Mouse (Mus musculus): ENCODE results near the gene Nek6. TPM values are rescaled to one million over a fixed set of nuclear protein-coding genes. Genes with fewer than 3 reads are reported as not detected.

The Nek6 gene
- polyA plus RNA-seq, 1 experiment from 2014 or later, result 85.8 TPM

- H3K9me3 ChIP-seq, result no peaks in the 10 kb centered on the region
- 91% methylated on average over 2 of the region's 2 CpGs for WGBS
- no peak overlapping the region for H3K27ac ChIP-seq (replicated peaks)
- H3K4me3 ChIP-seq, result no peak overlapping the region
- no peaks in the 10 kb centered on the region for H3K27me3 ChIP-seq (replicated peaks; ENCODE audit: low read depth, poor library complexity, severe bottlenecking)
- H3K36me3 ChIP-seq (replicated peaks), result peaks cover 90% of the 10 kb centered on the region
- H3K4me1 ChIP-seq, result peaks cover 8% of the 10 kb centered on the region
- DNase-seq (ENCODE audit: low spot score), result no peak
These were observed 63.3 kb downstream of the Nek6 start for GRCm38 (mm10) chr2:38574697-38575096.

GRCm38 (mm10) chr2:38578602-38579521, 67.4 kb downstream of the Nek6 start:
- no peak overlapping the region for H3K4me3 ChIP-seq
- peaks cover 11% of the 10 kb centered on the region for H3K4me1 ChIP-seq
- DNase-seq (ENCODE audit: low spot score), result no peak
- peaks cover 86% of the 10 kb centered on the region for H3K36me3 ChIP-seq (replicated peaks)
- 75% methylated on average over 13 of the region's 13 CpGs for WGBS
- H3K27ac ChIP-seq (replicated peaks), result peak overlapping the region; percentile 8; the same call in 1 of the 2 replicates
- H3K27me3 ChIP-seq (replicated peaks; ENCODE audit: low read depth, poor library complexity, severe bottlenecking), result no peaks in the 10 kb centered on the region
- no peaks in the 10 kb centered on the region for H3K9me3 ChIP-seq

- H3K4me1 ChIP-seq, result peaks cover 18% of the 10 kb centered on the region
- no peaks in the 10 kb centered on the region for H3K9me3 ChIP-seq
- H3K36me3 ChIP-seq (replicated peaks), result peaks cover 85% of the 10 kb centered on the region
- no peak overlapping the region for H3K4me3 ChIP-seq
- WGBS, result 71% methylated on average over 1 of the region's 1 CpGs
- no peak for DNase-seq (ENCODE audit: low spot score)
- H3K27ac ChIP-seq (replicated peaks), result no peak overlapping the region; the same call in 1 of the 2 replicates
- no peaks in the 10 kb centered on the region for H3K27me3 ChIP-seq (replicated peaks; ENCODE audit: low read depth, poor library complexity, severe bottlenecking)
These were observed 68.1 kb downstream of the Nek6 start for GRCm38 (mm10) chr2:38579528-38579927.

- Histone ChIP-seq H3K27me3 (replicated peaks; ENCODE audit: low read depth, poor library complexity, severe bottlenecking) (no peaks in the 10 kb centered on the region), H3K36me3 (replicated peaks) (peaks cover 90% of the 10 kb centered on the region), H3K27ac (replicated peaks) (peak overlapping the region; percentile 69; the same call in 1 of the 2 replicates), H3K9me3 (no peaks in the 10 kb centered on the region), H3K4me3 (no peak overlapping the region), H3K4me1 (peaks cover 31% of the 10 kb centered on the region)
- no peak for DNase-seq (ENCODE audit: low spot score)
- 91% methylated on average over 2 of the region's 2 CpGs for WGBS
These were observed 72.5 kb downstream of the Nek6 start for GRCm38 (mm10) chr2:38583982-38584381.

- Histone ChIP-seq H3K4me3 (no peak overlapping the region), H3K36me3 (replicated peaks) (peaks cover 90% of the 10 kb centered on the region), H3K4me1 (peaks cover 26% of the 10 kb centered on the region), H3K27me3 (replicated peaks; ENCODE audit: low read depth, poor library complexity, severe bottlenecking) (no peaks in the 10 kb centered on the region), H3K9me3 (no peaks in the 10 kb centered on the region), H3K27ac (replicated peaks) (peak overlapping the region; percentile 69)
- DNase-seq (ENCODE audit: low spot score), result peak; percentile 40
- 43% methylated on average over 13 of the region's 13 CpGs for WGBS
These were observed 73.3 kb downstream of the Nek6 start for GRCm38 (mm10) chr2:38584514-38585378.

- Histone ChIP-seq H3K36me3 (replicated peaks) (peaks cover 90% of the 10 kb centered on the region), H3K27me3 (replicated peaks; ENCODE audit: low read depth, poor library complexity, severe bottlenecking) (no peaks in the 10 kb centered on the region), H3K27ac (replicated peaks) (peak overlapping the region; percentile 69; the same call in 1 of the 2 replicates), H3K4me3 (no peak overlapping the region), H3K4me1 (peaks cover 26% of the 10 kb centered on the region), H3K9me3 (no peaks in the 10 kb centered on the region)
- WGBS, result 42% methylated on average over 5 of the region's 5 CpGs
- peak; percentile 48 for DNase-seq (ENCODE audit: low spot score)
These were observed 73.9 kb downstream of the Nek6 start for GRCm38 (mm10) chr2:38585379-38585736.

- DNase-seq (ENCODE audit: low spot score), result no peak
- peaks cover 26% of the 10 kb centered on the region for H3K4me1 ChIP-seq
- H3K36me3 ChIP-seq (replicated peaks), result peaks cover 85% of the 10 kb centered on the region
- no peak overlapping the region for H3K4me3 ChIP-seq
- H3K27me3 ChIP-seq (replicated peaks; ENCODE audit: low read depth, poor library complexity, severe bottlenecking), result no peaks in the 10 kb centered on the region
- 89% methylated on average over 6 of the region's 6 CpGs for WGBS
- no peaks in the 10 kb centered on the region for H3K9me3 ChIP-seq
- no peak overlapping the region for H3K27ac ChIP-seq (replicated peaks)
These were observed 75.3 kb downstream of the Nek6 start for GRCm38 (mm10) chr2:38586733-38587132.

- DNase-seq (ENCODE audit: low spot score), result no peak
- Histone ChIP-seq H3K27ac (replicated peaks) (no peak overlapping the region), H3K27me3 (replicated peaks; ENCODE audit: low read depth, poor library complexity, severe bottlenecking) (no peaks in the 10 kb centered on the region), H3K9me3 (no peaks in the 10 kb centered on the region), H3K4me3 (no peak overlapping the region), H3K36me3 (replicated peaks) (peaks cover 52% of the 10 kb centered on the region), H3K4me1 (peaks cover 10% of the 10 kb centered on the region; the same call in 1 of the 2 replicates)
- WGBS, result 75% methylated on average over 6 of the region's 6 CpGs
These were observed 80.5 kb downstream of the Nek6 start for GRCm38 (mm10) chr2:38591751-38592459.

GRCm38 (mm10) chr2:38594874-38595273, 83.4 kb downstream of the Nek6 start:
- WGBS, result 90% methylated on average over 7 of the region's 7 CpGs
- Histone ChIP-seq H3K27ac (replicated peaks) (no peak overlapping the region), H3K36me3 (replicated peaks) (peaks cover 31% of the 10 kb centered on the region), H3K4me3 (no peak overlapping the region), H3K27me3 (replicated peaks; ENCODE audit: low read depth, poor library complexity, severe bottlenecking) (no peaks in the 10 kb centered on the region), H3K9me3 (no peaks in the 10 kb centered on the region), H3K4me1 (peaks cover 10% of the 10 kb centered on the region; the same call in 1 of the 2 replicates)
- no peak for DNase-seq (ENCODE audit: low spot score)

- no peak overlapping the region for H3K27ac ChIP-seq (replicated peaks)
- no peaks in the 10 kb centered on the region for H3K4me1 ChIP-seq
- 94% methylated on average over 1 of the region's 1 CpGs for WGBS
These were observed 86.5 kb downstream of the Nek6 start for GRCm38 (mm10) chr2:38597896-38598295.

GRCm38 (mm10) chr2:38598395-38598794, 87.0 kb downstream of the Nek6 start:
- Histone ChIP-seq H3K27ac (replicated peaks) (no peak overlapping the region), H3K27me3 (replicated peaks; ENCODE audit: low read depth, poor library complexity, severe bottlenecking) (no peaks in the 10 kb centered on the region), H3K4me1 (no peaks in the 10 kb centered on the region), H3K36me3 (replicated peaks) (peaks cover 30% of the 10 kb centered on the region), H3K4me3 (no peak overlapping the region), H3K9me3 (no peaks in the 10 kb centered on the region)
- no peak for DNase-seq (ENCODE audit: low spot score)
- WGBS, result 89% methylated on average over 2 of the region's 2 CpGs

More at GRCm38 (mm10) chr2:38597896-38598295, 86.5 kb downstream of the Nek6 start:
- Histone ChIP-seq H3K9me3 (no peaks in the 10 kb centered on the region), H3K27me3 (replicated peaks; ENCODE audit: low read depth, poor library complexity, severe bottlenecking) (no peaks in the 10 kb centered on the region), H3K36me3 (replicated peaks) (peaks cover 30% of the 10 kb centered on the region), H3K4me3 (no peak overlapping the region)
- no peak for DNase-seq (ENCODE audit: low spot score)

GRCm38 (mm10) chr2:38600842-38601241, 89.4 kb downstream of the Nek6 start:
- H3K4me3 ChIP-seq, result no peak overlapping the region
- H3K9me3 ChIP-seq, result no peaks in the 10 kb centered on the region
- no peaks in the 10 kb centered on the region for H3K4me1 ChIP-seq
- no peak overlapping the region for H3K27ac ChIP-seq (replicated peaks)
- no peaks in the 10 kb centered on the region for H3K27me3 ChIP-seq (replicated peaks; ENCODE audit: low read depth, poor library complexity, severe bottlenecking)
- H3K36me3 ChIP-seq (replicated peaks), result peaks cover 21% of the 10 kb centered on the region
- DNase-seq (ENCODE audit: low spot score), result no peak
